Mouse (Mus musculus) C3H10T1/2 (cell line): Measurements from ENCODE around the gene Birc2. TPM values are rescaled to one million over a fixed set of nuclear protein-coding genes. Genes with fewer than 3 reads are reported as not detected.

ENCODE experiments used
- polyA plus RNA-seq, 2 experiments: library from polyadenylated mRNA; unstranded; fragments of >200 nt; fragmentation: generic; extraction: Trizol; gene quantifications; one replicate each; pipeline ENCODE4 v1.2.1; 2012; ENCODE audit warnings: missing spikeins in 2 of 2

The Birc2 gene
- polyA plus RNA-seq = 1 to 10 TPM in 1 of 2 experiments, under 1 TPM in 1; 0.20 to 6.0 TPM

DNA sequence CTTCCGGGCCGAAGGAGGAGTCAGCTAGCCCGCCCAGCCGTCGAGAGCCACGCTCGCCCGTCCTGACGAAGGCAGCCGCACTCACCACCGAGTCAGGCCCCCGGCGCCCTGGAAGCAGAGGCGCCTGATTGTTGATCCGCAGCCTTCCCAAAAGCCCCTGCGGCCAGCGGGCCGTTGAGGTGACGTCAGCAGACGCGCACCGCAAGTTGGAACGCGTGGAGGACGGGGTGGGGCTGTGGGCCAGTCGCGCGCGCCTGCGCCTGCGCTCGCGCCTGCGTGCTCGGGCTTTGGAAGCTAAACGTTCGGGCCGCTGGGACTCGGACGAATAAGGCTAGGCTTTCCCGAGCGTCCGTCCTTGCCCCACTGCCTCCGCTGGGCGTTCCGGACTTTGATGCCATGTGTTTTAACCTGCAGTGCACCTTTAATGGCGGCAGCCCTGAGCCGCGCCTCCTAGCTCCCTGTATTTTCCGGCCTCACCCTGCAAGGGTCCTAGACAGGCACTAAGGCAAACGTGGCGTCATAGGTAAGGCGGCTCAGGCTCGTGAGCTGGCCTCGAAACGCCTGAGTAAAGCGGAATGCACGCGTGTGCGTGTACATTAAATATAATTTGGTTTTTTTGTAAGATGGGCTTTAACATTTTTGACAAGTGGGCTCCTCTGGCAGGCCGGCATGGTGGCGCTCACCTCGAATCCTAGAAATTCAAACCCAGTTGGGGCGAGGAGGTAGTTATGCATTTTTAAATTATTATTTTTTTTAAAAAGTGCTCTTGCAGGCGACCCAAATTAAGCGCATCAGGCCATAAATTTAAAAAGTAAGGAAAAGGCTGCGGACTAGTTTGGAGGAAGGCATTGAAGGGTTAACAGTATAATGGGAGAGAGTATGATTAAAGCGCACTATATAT, at the start of gene Birc2:
Birc2 (minus strand) TSS at position 160 of the 901 bp plus-strand sequence.

DNA sequence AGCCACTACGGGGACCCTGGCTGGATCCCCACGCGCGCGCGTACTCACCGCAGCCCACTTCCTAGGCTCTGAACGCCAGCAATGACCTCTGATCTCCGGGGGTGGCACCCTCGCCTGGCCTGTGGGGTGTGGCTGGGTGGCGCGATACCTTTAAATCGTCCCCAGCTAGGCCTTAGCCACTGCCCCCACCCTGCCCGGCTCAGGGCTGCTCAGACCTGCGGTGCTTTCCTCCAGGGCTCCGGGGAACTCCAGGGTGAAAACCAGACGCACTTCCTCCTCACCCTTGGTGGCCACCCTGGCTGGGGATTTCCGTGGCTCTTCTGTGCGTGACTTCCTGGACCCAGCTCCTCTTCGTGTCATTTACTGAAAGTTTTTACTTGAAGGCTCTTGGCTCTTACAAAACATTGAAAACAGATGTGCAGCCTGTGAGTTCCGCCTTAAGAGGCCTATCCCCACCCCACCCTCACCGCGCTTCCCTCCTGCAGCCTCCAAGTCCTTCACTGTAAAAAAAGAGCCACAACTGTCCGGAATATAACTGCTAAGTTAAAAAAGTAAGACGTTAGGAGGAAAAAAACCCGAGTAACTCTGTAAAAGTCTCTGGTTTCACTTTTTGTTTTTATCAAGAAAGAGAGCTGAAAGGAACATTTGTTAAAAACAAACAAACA, 36.0 kb upstream of the Birc2 start, which contains the start of gene Birc3:
Birc3 (minus strand) TSS at position 412 of the 665 bp plus-strand sequence.

Other genes starting within 250 kb of the Birc2 start
- not detected for gene Mmp20, start 208.8 kb downstream of the Birc2 start, polyA plus RNA-seq
- gene Mmp7, start 145.0 kb downstream of the Birc2 start, polyA plus RNA-seq = not detected
- 10 to 100 TPM in 1 of 2 experiments, 1 to 10 TPM in 1; 1.5 to 10.8 TPM for gene Tmem123, start 73.0 kb downstream of the Birc2 start, polyA plus RNA-seq
- 1 to 10 TPM in 1 of 2 experiments, under 1 TPM in 1; 0.46 to 6.4 TPM for gene Birc3, start 36.1 kb upstream of the Birc2 start, polyA plus RNA-seq
- gene Yap1, start 167.5 kb upstream of the Birc2 start, polyA plus RNA-seq = 10 to 100 TPM in 1 of 2 experiments, 1 to 10 TPM in 1; 5.4 to 33.2 TPM
- gene Cfap300, start 205.8 kb upstream of the Birc2 start, polyA plus RNA-seq = 1 to 10 TPM in 1 of 2 experiments, under 1 TPM in 1; 0.43 to 3.4 TPM